Mouse (Mus musculus) limb, embryonic 11.5 days (tissue): Measurements from ENCODE around the gene Ppp3ca. TPM values are rescaled to one million over a fixed set of nuclear protein-coding genes. Genes with fewer than 3 reads are reported as not detected.

Experiments
- ATAC-seq: fragments of 200-750 bp; cut with Nextera tagmentation; 2 replicates; pipeline ENCODE4 v1.8.0; 2017; ENCODE audit warnings: low read depth; ENCODE audit not compliant: insufficient number of reproducible peaks, low FRiP score, low TSS enrichment
- DNase-seq: peaks from one replicate; pipeline ENCODE4 v3.0.0-alpha.2; 2015; ENCODE audit warnings: low spot score
- H3K27ac ChIP-seq: fragments of 300-500 bp; sonication (generic); replicated peaks from 2 replicates; pipeline ENCODE4 v1.5.1; 2014; ENCODE audit warnings: low read depth, mild to moderate bottlenecking, low read length
- H3K27me3 ChIP-seq: fragments of 300-500 bp; sonication (generic); 2 replicates; pipeline ENCODE4 v1.6.1; 2014; ENCODE audit warnings: mild to moderate bottlenecking, low read length, mixed read lengths; ENCODE audit not compliant: control insufficient read depth, insufficient read depth
- H3K36me3 ChIP-seq: fragments of 300-500 bp; sonication (generic); 2 replicates; pipeline ENCODE4 v1.6.1; 2014; ENCODE audit warnings: mild to moderate bottlenecking, low read length, moderate library complexity, mixed read lengths; ENCODE audit not compliant: control insufficient read depth, insufficient read depth
- H3K4me1 ChIP-seq: fragments of 300-500 bp; sonication (generic); 2 replicates; pipeline ENCODE4 v1.6.1; 2014; ENCODE audit warnings: low read length, mixed read lengths; ENCODE audit not compliant: control insufficient read depth, insufficient read depth
- H3K4me2 ChIP-seq: fragments of 300-500 bp; sonication (generic); 2 replicates; pipeline ENCODE4 v1.6.1; 2014; ENCODE audit warnings: low read depth, mild to moderate bottlenecking, moderate library complexity; ENCODE audit not compliant: severe bottlenecking
- H3K4me3 ChIP-seq: fragments of 300-500 bp; sonication (generic); 2 replicates; pipeline ENCODE4 v1.5.1; 2014; ENCODE audit warnings: low read depth, low read length
- H3K9ac ChIP-seq: fragments of 300-500 bp; sonication (generic); 2 replicates; pipeline ENCODE4 v1.6.1; 2014; ENCODE audit warnings: mild to moderate bottlenecking, low read length
- H3K9me3 ChIP-seq: fragments of 300-500 bp; sonication (generic); 2 replicates; pipeline ENCODE4 v1.6.1; 2016; ENCODE audit warnings: low read length; ENCODE audit not compliant: control insufficient read depth
- WGBS: fragments of 180-500 bp; shearing (Covaris S2); extraction: QIAGEN DNeasy Blood & Tissue Kit; methylation state at CpG from one replicate; pipeline ENCODE4 v1.1.7; 2014; 5-methylcytosine and 5-hydroxymethylcytosine counted together
- polyA plus RNA-seq: library from polyadenylated mRNA; unstranded; fragments of >200 nt; fragmentation: Nextera tagmentation; extraction: Ambion mirVana; gene quantifications from 2 replicates; pipeline ENCODE4 v1.2.1, GENCODE M21; 2014

Gene Ppp3ca
- 65.7 and 72.7 TPM in 2 replicates for polyA plus RNA-seq

GRCm38 (mm10) chr3:136670110-136670359 lies at the start of gene Ppp3ca:
TSS of gene Ppp3ca (plus strand) at chr3:136670124.
- Histone ChIP-seq H3K4me1 (peaks cover 5% of the 10 kb centered on the region; the same call in 1 of the 2 replicates), H3K36me3 (no peaks in the 10 kb centered on the region), H3K27ac (peak within 1 kb of the TSS; percentile 91), H3K27me3 (no peaks in the 10 kb centered on the region), H3K9me3 (no peaks in the 10 kb centered on the region), H3K9ac (peak within 1 kb of the TSS; percentile 77), H3K4me2 (peak within 1 kb of the TSS; percentile 61), H3K4me3 (peak within 1 kb of the TSS; percentile 87)
- 0% methylated on average over 2 of the region's 43 CpGs for WGBS
- no peak for ATAC-seq
- DNase-seq = no peak

- Histone ChIP-seq H3K27ac (no peak overlapping the region), H3K27me3 (no peaks in the 10 kb centered on the region), H3K4me1 (no peaks in the 10 kb centered on the region), H3K4me3 (no peak overlapping the region), H3K9me3 (no peaks in the 10 kb centered on the region), H3K36me3 (no peaks in the 10 kb centered on the region), H3K4me2 (no peak overlapping the region), H3K9ac (no peak overlapping the region)
- DNase-seq (no peak), ATAC-seq (no peak)
- WGBS = 77% methylated on average over 5 of the region's 5 CpGs
Observed at GRCm38 (mm10) chr3:136640544-136641230, 29.2 kb upstream of the Ppp3ca start.

GRCm38 (mm10) chr3:136650966-136651365 lies 19.0 kb upstream of the Ppp3ca start:
- Histone ChIP-seq H3K9me3 (no peaks in the 10 kb centered on the region), H3K4me1 (no peaks in the 10 kb centered on the region), H3K4me2 (no peak overlapping the region), H3K27me3 (no peaks in the 10 kb centered on the region), H3K36me3 (no peaks in the 10 kb centered on the region), H3K27ac (no peak overlapping the region), H3K9ac (no peak overlapping the region), H3K4me3 (no peak overlapping the region)
- WGBS = 64% methylated on average over 4 of the region's 4 CpGs
- no peak for DNase-seq
- no peak for ATAC-seq

DNA sequence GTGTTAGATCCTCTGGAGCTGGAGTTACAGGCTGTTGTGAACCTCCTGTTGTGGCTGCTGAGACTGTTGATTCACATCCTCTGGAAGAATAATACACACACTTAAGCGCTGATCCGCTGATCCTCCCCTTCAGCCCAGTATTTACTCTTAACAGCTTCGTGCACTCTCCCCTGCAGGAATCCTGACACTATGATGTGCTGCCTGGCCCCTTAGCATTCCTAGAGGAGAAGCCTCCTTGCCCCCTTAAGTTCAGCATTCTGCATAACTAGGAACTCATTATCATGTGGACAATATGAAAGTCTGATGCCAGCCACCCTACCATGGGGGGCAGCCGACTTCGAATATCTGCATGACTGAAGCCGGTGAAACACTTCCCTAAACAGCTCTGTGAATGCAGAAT lies 18.4 kb upstream of the Ppp3ca start:
- no peaks in the 10 kb centered on the region for H3K27me3 ChIP-seq
- H3K4me1 ChIP-seq = no peaks in the 10 kb centered on the region
- ATAC-seq = no peak
- H3K9ac ChIP-seq = no peak overlapping the region
- no peaks in the 10 kb centered on the region for H3K36me3 ChIP-seq
- no peak overlapping the region for H3K4me2 ChIP-seq
- H3K27ac ChIP-seq = no peak overlapping the region
- 45% methylated on average over 6 of the region's 6 CpGs for WGBS
- DNase-seq = no peak
- H3K4me3 ChIP-seq = no peak overlapping the region
- no peaks in the 10 kb centered on the region for H3K9me3 ChIP-seq

- no peaks in the 10 kb centered on the region for H3K27me3 ChIP-seq
- H3K27ac ChIP-seq = no peak overlapping the region
- ATAC-seq (no peak), DNase-seq (no peak)
- no peaks in the 10 kb centered on the region for H3K36me3 ChIP-seq
- H3K9me3 ChIP-seq = no peaks in the 10 kb centered on the region
- no peak overlapping the region for H3K9ac ChIP-seq
- 86% methylated on average over 3 of the region's 3 CpGs for WGBS
- H3K4me2 ChIP-seq = no peak overlapping the region
- H3K4me3 ChIP-seq = no peak overlapping the region
- no peaks in the 10 kb centered on the region for H3K4me1 ChIP-seq
Observed at GRCm38 (mm10) chr3:136656460-136657035, 13.4 kb upstream of the Ppp3ca start.

DNA sequence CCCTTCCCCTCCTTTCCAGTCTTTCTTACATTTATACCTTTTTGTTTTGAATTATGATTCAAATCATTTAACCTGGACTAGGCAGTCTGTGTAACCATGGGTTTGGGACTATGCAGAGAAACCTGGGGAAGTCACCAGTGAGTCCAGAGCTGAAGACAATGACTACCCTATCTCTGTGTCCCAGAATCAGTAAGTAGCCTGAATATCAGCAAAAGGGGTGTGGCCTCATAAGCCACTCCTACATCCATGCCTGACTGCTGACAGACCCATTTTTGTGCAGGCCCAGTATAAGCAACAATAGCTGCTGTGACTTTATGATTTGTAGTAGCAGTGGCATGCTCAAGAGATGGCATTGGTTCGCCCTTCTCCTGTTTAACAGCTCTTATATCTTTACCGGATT lies 11.2 kb upstream of the Ppp3ca start:
- Histone ChIP-seq H3K4me2 (no peak overlapping the region), H3K9me3 (no peaks in the 10 kb centered on the region), H3K9ac (no peak overlapping the region), H3K4me3 (no peak overlapping the region), H3K27me3 (no peaks in the 10 kb centered on the region), H3K27ac (no peak overlapping the region), H3K4me1 (no peaks in the 10 kb centered on the region), H3K36me3 (no peaks in the 10 kb centered on the region)
- DNase-seq (no peak), ATAC-seq (no peak)
- 97% methylated on average over 2 of the region's 2 CpGs for WGBS

DNA sequence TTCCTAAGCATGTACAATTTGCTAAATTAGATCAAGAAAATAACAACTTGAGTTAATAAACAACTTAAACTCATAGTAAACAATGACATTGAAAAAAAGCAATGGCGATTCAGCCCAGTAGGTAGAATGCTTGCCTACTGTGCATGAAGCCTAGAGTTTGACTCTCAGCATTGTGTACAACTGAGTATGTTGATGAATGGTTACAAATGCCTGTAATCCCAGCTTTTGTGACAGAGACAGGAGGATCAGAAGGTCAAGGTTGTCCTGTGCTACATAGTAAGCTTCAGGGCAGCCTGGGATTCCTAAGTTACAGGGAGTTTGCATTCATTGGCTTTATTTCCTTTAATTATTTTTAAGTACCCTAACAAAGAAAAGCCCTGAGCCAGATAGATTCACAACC lies 4.8 kb upstream of the Ppp3ca start:
- no peak for ATAC-seq
- Histone ChIP-seq H3K9ac (no peak overlapping the region), H3K36me3 (no peaks in the 10 kb centered on the region), H3K9me3 (no peaks in the 10 kb centered on the region), H3K4me3 (no peak overlapping the region), H3K4me1 (peaks cover 3% of the 10 kb centered on the region; the same call in 1 of the 2 replicates), H3K27me3 (no peaks in the 10 kb centered on the region), H3K4me2 (no peak overlapping the region), H3K27ac (no peak overlapping the region)
- WGBS = 92% methylated on average over 1 of the region's 1 CpGs
- DNase-seq = no peak

GRCm38 (mm10) chr3:136668072-136668471 lies 1.9 kb upstream of the Ppp3ca start:
- no peaks in the 10 kb centered on the region for H3K36me3 ChIP-seq
- DNase-seq = peak; percentile 14
- WGBS = 72% methylated on average over 2 of the region's 2 CpGs

More at GRCm38 (mm10) chr3:136668072-136668471, 1.9 kb upstream of the Ppp3ca start:
- no peaks in the 10 kb centered on the region for H3K27me3 ChIP-seq
- H3K4me1 ChIP-seq = peaks cover 3% of the 10 kb centered on the region; the same call in 1 of the 2 replicates
- ATAC-seq = no peak
- H3K9me3 ChIP-seq = no peaks in the 10 kb centered on the region
- no peak overlapping the region for H3K4me2 ChIP-seq
- H3K27ac ChIP-seq = no peak overlapping the region
- H3K4me3 ChIP-seq = no peak overlapping the region
- no peak overlapping the region for H3K9ac ChIP-seq
